Mouse (Mus musculus): ENCODE results near the gene Sorcs1. TPM values are rescaled to one million over a fixed set of nuclear protein-coding genes. Genes with fewer than 3 reads are reported as not detected.

The Sorcs1 gene
- polyA plus RNA-seq, 1 experiment from 2014 or later, result 2.8 TPM

GRCm38 (mm10) chr19:50487768-50488167 lies 190.7 kb downstream of the Sorcs1 start:
- ATAC-seq (replicated peaks; ENCODE audit: low FRiP score, low read depth) (no peak), DNase-seq (ENCODE audit: low spot score) (no peak)
- Histone ChIP-seq H3K36me3 (ENCODE audit: insufficient read depth, low read length) (no peaks in the 10 kb centered on the region), H3K4me3 (replicated peaks; ENCODE audit: low read depth, low read length) (no peak overlapping the region), H3K4me1 (replicated peaks; ENCODE audit: insufficient read depth, low read length) (no peaks in the 10 kb centered on the region), H3K9me3 (replicated peaks; ENCODE audit: low read length) (no peaks in the 10 kb centered on the region), H3K4me2 (ENCODE audit: low read length) (no peak overlapping the region), H3K27me3 (ENCODE audit: insufficient read depth, low read length) (no peaks in the 10 kb centered on the region), H3K9ac (ENCODE audit: low read depth, low read length) (no peak overlapping the region), H3K27ac (no peak overlapping the region)
- 58% methylated on average over 11 of the region's 11 CpGs for WGBS
- no peak for TF ChIP-seq CTCF (IDR thresholded peaks at IDR 0.05; ENCODE audit: low read depth)

GRCm38 (mm10) chr19:50486345-50486744 lies 192.1 kb downstream of the Sorcs1 start:
- no peak for DNase-seq (ENCODE audit: low spot score)
- H3K27me3 ChIP-seq (ENCODE audit: insufficient read depth, low read length), result no peaks in the 10 kb centered on the region
- TF ChIP-seq CTCF (IDR thresholded peaks at IDR 0.05; ENCODE audit: low read depth), result no peak

GRCm38 (mm10) chr19:50476774-50477173 lies 201.7 kb downstream of the Sorcs1 start:
- Histone ChIP-seq H3K9ac (ENCODE audit: low read depth, low read length) (no peak overlapping the region), H3K4me1 (replicated peaks; ENCODE audit: insufficient read depth, low read length) (no peaks in the 10 kb centered on the region), H3K4me3 (replicated peaks; ENCODE audit: low read depth, low read length) (no peak overlapping the region), H3K4me2 (ENCODE audit: low read length) (no peak overlapping the region), H3K27ac (no peak overlapping the region), H3K27me3 (ENCODE audit: insufficient read depth, low read length) (no peaks in the 10 kb centered on the region), H3K36me3 (ENCODE audit: insufficient read depth, low read length) (no peaks in the 10 kb centered on the region), H3K9me3 (replicated peaks; ENCODE audit: low read length) (no peaks in the 10 kb centered on the region)
- no peak for ATAC-seq (replicated peaks; ENCODE audit: low FRiP score, low read depth)
- DNase-seq (ENCODE audit: low spot score), result no peak
- 85% methylated on average over 6 of the region's 6 CpGs for WGBS
- TF ChIP-seq CTCF (IDR thresholded peaks at IDR 0.05; ENCODE audit: low read depth), result no peak

More at GRCm38 (mm10) chr19:50486345-50486744, 192.1 kb downstream of the Sorcs1 start:
- no peak overlapping the region for H3K27ac ChIP-seq
- no peak overlapping the region for H3K4me3 ChIP-seq (replicated peaks; ENCODE audit: low read depth, low read length)
- no peaks in the 10 kb centered on the region for H3K4me1 ChIP-seq (replicated peaks; ENCODE audit: insufficient read depth, low read length)
- no peaks in the 10 kb centered on the region for H3K36me3 ChIP-seq (ENCODE audit: insufficient read depth, low read length)
- no peak overlapping the region for H3K9ac ChIP-seq (ENCODE audit: low read depth, low read length)
- no peak overlapping the region for H3K4me2 ChIP-seq (ENCODE audit: low read length)
- no peaks in the 10 kb centered on the region for H3K9me3 ChIP-seq (replicated peaks; ENCODE audit: low read length)
- WGBS, result 91% methylated on average over 5 of the region's 5 CpGs
- no peak for ATAC-seq (replicated peaks; ENCODE audit: low FRiP score, low read depth)

GRCm38 (mm10) chr19:50468592-50468991 lies 209.9 kb downstream of the Sorcs1 start:
- Histone ChIP-seq H3K4me3 (replicated peaks; ENCODE audit: low read depth, low read length) (no peak overlapping the region), H3K27ac (no peak overlapping the region), H3K4me1 (replicated peaks; ENCODE audit: insufficient read depth, low read length) (no peaks in the 10 kb centered on the region), H3K9me3 (replicated peaks; ENCODE audit: low read length) (no peaks in the 10 kb centered on the region), H3K4me2 (ENCODE audit: low read length) (no peak overlapping the region), H3K27me3 (ENCODE audit: insufficient read depth, low read length) (no peaks in the 10 kb centered on the region), H3K36me3 (ENCODE audit: insufficient read depth, low read length) (no peaks in the 10 kb centered on the region), H3K9ac (ENCODE audit: low read depth, low read length) (no peak overlapping the region)
- WGBS, result 85% methylated on average over 3 of the region's 3 CpGs
- no peak for ATAC-seq (replicated peaks; ENCODE audit: low FRiP score, low read depth)
- DNase-seq (ENCODE audit: low spot score), result no peak
- no peak for TF ChIP-seq CTCF (IDR thresholded peaks at IDR 0.05; ENCODE audit: low read depth)

- no peaks in the 10 kb centered on the region for H3K9me3 ChIP-seq (replicated peaks; ENCODE audit: low read length)
- no peak for TF ChIP-seq CTCF (IDR thresholded peaks at IDR 0.05; ENCODE audit: low read depth)
- H3K27me3 ChIP-seq (ENCODE audit: insufficient read depth, low read length), result no peaks in the 10 kb centered on the region
- WGBS, result 43% methylated on average over 6 of the region's 6 CpGs
- H3K4me2 ChIP-seq (ENCODE audit: low read length), result peak overlapping the region; percentile 3; the same call in 1 of the 2 replicates
- no peak overlapping the region for H3K4me3 ChIP-seq (replicated peaks; ENCODE audit: low read depth, low read length)
- no peaks in the 10 kb centered on the region for H3K36me3 ChIP-seq (ENCODE audit: insufficient read depth, low read length)
- DNase-seq (ENCODE audit: low spot score) (peak; percentile 2), ATAC-seq (replicated peaks; ENCODE audit: low FRiP score, low read depth) (no peak)
- H3K27ac ChIP-seq, result no peak overlapping the region
- H3K9ac ChIP-seq (ENCODE audit: low read depth, low read length), result no peak overlapping the region
- no peaks in the 10 kb centered on the region for H3K4me1 ChIP-seq (replicated peaks; ENCODE audit: insufficient read depth, low read length)
Observed at GRCm38 (mm10) chr19:50464811-50465210, 213.6 kb downstream of the Sorcs1 start.

GRCm38 (mm10) chr19:50458581-50458980 lies 219.9 kb downstream of the Sorcs1 start:
- no peaks in the 10 kb centered on the region for H3K36me3 ChIP-seq (ENCODE audit: insufficient read depth, low read length)
- no peaks in the 10 kb centered on the region for H3K9me3 ChIP-seq (replicated peaks; ENCODE audit: low read length)
- no peaks in the 10 kb centered on the region for H3K4me1 ChIP-seq (replicated peaks; ENCODE audit: insufficient read depth, low read length)
- ATAC-seq (replicated peaks; ENCODE audit: low FRiP score, low read depth) (no peak), DNase-seq (ENCODE audit: low spot score) (no peak)
- H3K4me3 ChIP-seq (replicated peaks; ENCODE audit: low read depth, low read length), result no peak overlapping the region
- TF ChIP-seq CTCF (IDR thresholded peaks at IDR 0.05; ENCODE audit: low read depth), result no peak
- H3K4me2 ChIP-seq (ENCODE audit: low read length), result no peak overlapping the region
- 83% methylated on average over 5 of the region's 5 CpGs for WGBS
- no peak overlapping the region for H3K9ac ChIP-seq (ENCODE audit: low read depth, low read length)
- no peak overlapping the region for H3K27ac ChIP-seq
- H3K27me3 ChIP-seq (ENCODE audit: insufficient read depth, low read length), result no peaks in the 10 kb centered on the region

GRCm38 (mm10) chr19:50457275-50457892 lies 221.1 kb downstream of the Sorcs1 start:
- TF ChIP-seq CTCF (IDR thresholded peaks at IDR 0.05; ENCODE audit: low read depth), result no peak
- Histone ChIP-seq H3K4me3 (replicated peaks; ENCODE audit: low read depth, low read length) (no peak overlapping the region), H3K27ac (no peak overlapping the region), H3K4me2 (ENCODE audit: low read length) (no peak overlapping the region), H3K9ac (ENCODE audit: low read depth, low read length) (no peak overlapping the region), H3K4me1 (replicated peaks; ENCODE audit: insufficient read depth, low read length) (no peaks in the 10 kb centered on the region), H3K36me3 (ENCODE audit: insufficient read depth, low read length) (no peaks in the 10 kb centered on the region), H3K27me3 (ENCODE audit: insufficient read depth, low read length) (no peaks in the 10 kb centered on the region), H3K9me3 (replicated peaks; ENCODE audit: low read length) (no peaks in the 10 kb centered on the region)
- ATAC-seq (replicated peaks; ENCODE audit: low FRiP score, low read depth), result no peak
- DNase-seq (ENCODE audit: low spot score), result no peak
- 33% methylated on average over 5 of the region's 5 CpGs for WGBS

Measured in kidney, postnatal 0 days (tissue).